Mouse (Mus musculus): ENCODE measurements at regions not wholly inside any gene's neighbourhood (a gene's known extent, or its start where the extent isn't known, plus 50 kb on each side); places are given as distances from the start of the nearest gene placed in this dataset.

DNA sequence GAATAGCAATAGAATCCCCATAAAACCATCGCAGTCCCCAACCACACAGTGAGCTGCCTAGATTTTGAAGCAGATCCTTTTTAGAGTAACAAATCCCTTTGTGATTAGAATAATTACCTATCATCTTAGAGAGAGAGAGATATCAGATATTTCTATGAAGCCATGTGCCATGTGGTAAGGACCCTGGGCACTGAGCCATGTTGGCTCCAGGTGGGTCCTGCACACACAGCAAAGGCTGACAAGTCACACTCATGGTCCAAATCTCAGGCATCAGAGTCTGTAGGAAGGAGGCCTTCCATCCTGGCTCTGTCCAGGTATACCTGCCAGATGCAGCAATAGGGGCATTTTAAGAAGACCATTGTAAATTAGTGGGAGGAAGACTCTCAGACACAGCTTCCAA lies 73.6 kb upstream of the Mrps9 start:
- TF ChIP-seq POLR2A (IDR thresholded peaks at IDR 0.05; ENCODE audit: control insufficient read depth, low read depth, low read length) = no peak
- no peak for TF ChIP-seq CTCF (IDR thresholded peaks at IDR 0.05; ENCODE audit: control insufficient read depth, insufficient read depth, insufficient replicate concordance, low read depth, low read length)
